22 mouse cellular contexts compared by ENCODE assay signal in genomic region chr12:89884576-89884975, GRCm38 (mm10).
"Had no signal": no experiment of that assay in that cellular context is flagged by ENCODE, and none has a peak within 500 bp of the region (broad histone marks: within the 10 kb centered on the region; RNA-seq: fewer than 3 reads in every experiment).

No protein-coding gene starts in this region.

- DNase-seq: heart, postnatal 10 days; heart, postnatal 14 days; heart, postnatal 36 days; heart, postnatal 4 days; kidney, adult 11 months; kidney, adult 18-20 months; kidney, adult 2 months; kidney, adult 8-10 months; kidney, adult 9 months; kidney, postnatal 10 days; kidney, postnatal 14 days; kidney, postnatal 25 days; kidney, postnatal 36 days; kidney, postnatal 4 days; layer of hippocampus, adult 9-11 months; layer of hippocampus, postnatal 36 days had no signal

- ATAC-seq: hindbrain, embryonic 16.5 days; hindbrain, postnatal 0 days; inflammation-experienced regulatory T-cells, adult 6 months; intestine, embryonic 15.5 days; intestine, embryonic 16.5 days; intestine, postnatal 0 days had no signal
